Mouse (Mus musculus): Measurements from ENCODE around the gene Gm9603. TPM values are rescaled to one million over a fixed set of nuclear protein-coding genes. Genes with fewer than 3 reads are reported as not detected.
"Not testable (repeated sequence)": the region's sequence is repeated elsewhere in the genome, so short reads cannot be mapped to it uniquely, and the experiment has no call there.

Gm9603 gene
- polyA plus RNA-seq (2015; fragmentation: Nextera tagmentation; extraction: Ambion mirVana): not detected in 2 replicates

DNA sequence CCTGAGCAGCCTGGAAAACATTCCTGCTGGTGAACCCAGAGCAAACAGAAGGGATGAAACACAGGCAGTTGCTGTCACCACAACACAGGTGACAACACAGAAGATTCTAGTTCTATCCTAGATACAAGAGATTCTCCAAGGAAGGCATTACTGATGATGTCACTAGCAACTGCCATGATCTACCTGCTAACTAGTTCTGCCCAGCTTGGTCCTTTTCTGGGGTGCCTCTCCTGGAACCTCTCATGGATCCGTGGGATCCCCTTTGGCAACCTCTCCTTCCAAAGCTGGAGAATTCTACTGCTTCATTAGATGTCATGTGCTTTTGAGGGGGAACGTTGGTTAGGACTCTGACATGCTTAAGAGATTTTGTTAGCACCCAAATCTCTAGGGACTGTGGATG lies at the start of gene Gm9603:
Gene Gm9603, minus strand, starts transcription at position 101 of the 400 bp plus-strand sequence.
- not testable (repeated sequence) for H3K36me3 ChIP-seq (ENCODE audit: control insufficient read depth, insufficient read depth, low read length); H3K27me3 ChIP-seq (replicated peaks; ENCODE audit: control insufficient read depth, insufficient read depth, low read length); H3K27ac ChIP-seq (ENCODE audit: low read depth, low read length); ATAC-seq; H3K9me3 ChIP-seq (ENCODE audit: control insufficient read depth, low read length); H3K4me2 ChIP-seq (ENCODE audit: low read length); H3K4me3 ChIP-seq (ENCODE audit: low read length); H3K4me1 ChIP-seq (ENCODE audit: control insufficient read depth, insufficient read depth, low read depth, low read length); H3K9ac ChIP-seq (ENCODE audit: low read depth, low read length)
- no CpG with 5 or more reads among the region's 2 CpGs for WGBS

DNA sequence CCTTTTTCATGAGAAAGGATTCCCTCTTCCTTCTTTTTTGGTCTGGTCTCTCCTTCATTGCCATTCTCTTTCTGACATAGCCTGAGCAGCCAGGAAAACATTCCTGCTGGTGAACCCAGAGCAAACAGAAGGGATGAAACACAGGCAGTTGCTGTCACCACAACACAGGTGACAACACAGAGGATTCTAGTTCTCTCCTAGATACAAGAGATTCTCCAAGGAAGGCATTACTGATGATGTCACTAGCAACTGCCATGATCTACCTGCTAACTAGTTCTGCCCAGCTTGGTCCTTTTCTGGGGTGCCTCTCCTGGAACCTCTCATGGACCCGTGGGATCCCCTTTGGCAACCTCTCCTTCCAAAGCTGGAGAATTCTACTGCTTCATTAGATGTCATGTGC lies 54.3 kb downstream of the Gm9603 start, which contains the start of gene Gm8265:
Gene Gm8265, minus strand, starts transcription at position 101 of the 400 bp plus-strand sequence.
- H3K4me2 ChIP-seq (ENCODE audit: low read length); ATAC-seq: not testable (repeated sequence)
- WGBS: no CpG with 5 or more reads among the region's 1 CpGs

More for the DNA sequence above, 54.3 kb downstream of the Gm9603 start, which contains the start of gene Gm8265:
- not testable (repeated sequence) for H3K27ac ChIP-seq (ENCODE audit: low read depth, low read length); H3K9ac ChIP-seq (ENCODE audit: low read depth, low read length); H3K9me3 ChIP-seq (ENCODE audit: control insufficient read depth, low read length); H3K4me1 ChIP-seq (ENCODE audit: control insufficient read depth, insufficient read depth, low read depth, low read length); H3K27me3 ChIP-seq (replicated peaks; ENCODE audit: control insufficient read depth, insufficient read depth, low read length); H3K4me3 ChIP-seq (ENCODE audit: low read length); H3K36me3 ChIP-seq (ENCODE audit: control insufficient read depth, insufficient read depth, low read length)

Other genes with a start within 250 kb of the Gm9603 start
- gene Gm3194, start 232.0 kb downstream of the Gm9603 start, polyA plus RNA-seq (2015; fragmentation: Nextera tagmentation; extraction: Ambion mirVana): 3.1 and 3.3 TPM in 2 replicates
- gene Gm8246, start 209.6 kb downstream of the Gm9603 start, polyA plus RNA-seq (2015; fragmentation: Nextera tagmentation; extraction: Ambion mirVana): not detected in 2 replicates
- gene Gm3187, start 203.2 kb downstream of the Gm9603 start, polyA plus RNA-seq (2015; fragmentation: Nextera tagmentation; extraction: Ambion mirVana): not detected in 2 replicates
- 17.8 and 19.4 TPM in 2 replicates for gene Gm3488, start 185.8 kb downstream of the Gm9603 start, polyA plus RNA-seq (2015; fragmentation: Nextera tagmentation; extraction: Ambion mirVana)
- 0.14 TPM in 1 of 2 replicates, not detected in the other for gene Gm3532, start 149.0 kb downstream of the Gm9603 start, polyA plus RNA-seq (2015; fragmentation: Nextera tagmentation; extraction: Ambion mirVana)
- not detected in 2 replicates for gene Gm8265, start 54.4 kb downstream of the Gm9603 start, polyA plus RNA-seq (2015; fragmentation: Nextera tagmentation; extraction: Ambion mirVana)
- gene Gm3373, start 54.1 kb upstream of the Gm9603 start, polyA plus RNA-seq (2015; fragmentation: Nextera tagmentation; extraction: Ambion mirVana): 1.1 and 2.7 TPM in 2 replicates
- gene Gm3383, start 120.5 kb upstream of the Gm9603 start, polyA plus RNA-seq (2015; fragmentation: Nextera tagmentation; extraction: Ambion mirVana): 4.4 and 4.7 TPM in 2 replicates
- not detected in 2 replicates for gene Gm3424, start 142.9 kb upstream of the Gm9603 start, polyA plus RNA-seq (2015; fragmentation: Nextera tagmentation; extraction: Ambion mirVana)
- 1.7 and 2.3 TPM in 2 replicates for gene Gm8237, start 192.9 kb upstream of the Gm9603 start, polyA plus RNA-seq (2015; fragmentation: Nextera tagmentation; extraction: Ambion mirVana)